Mouse (Mus musculus) C2C12 (cell line): ENCODE data around the gene C1qtnf2. TPM values are rescaled to one million over a fixed set of nuclear protein-coding genes. Genes with fewer than 3 reads are reported as not detected.

Experiments
- H3K27me3 ChIP-seq: one replicate; pipeline ENCODE4 v1.6.1; 2011; ENCODE audit not compliant: control insufficient read depth, insufficient read depth, insufficient read length
- H3K36me3 ChIP-seq: one replicate; pipeline ENCODE4 v1.6.1; 2011; ENCODE audit not compliant: control insufficient read depth, insufficient read depth
- H3K4me3 ChIP-seq: one replicate; pipeline ENCODE4 v1.5.1; 2011; ENCODE audit warnings: mild to moderate bottlenecking, control low read depth; ENCODE audit not compliant: poor library complexity, insufficient read depth, severe bottlenecking
- H3K79me2 ChIP-seq: one replicate; pipeline ENCODE4 v1.6.1; 2011; ENCODE audit not compliant: control insufficient read depth, insufficient read depth
- H3K79me3 ChIP-seq: one replicate; pipeline ENCODE4 v1.6.1; 2011; ENCODE audit warnings: low read depth, control low read depth
- H3ac ChIP-seq: one replicate; pipeline ENCODE3; 2011; ENCODE audit warnings: low read depth; ENCODE audit not compliant: control insufficient read depth, insufficient read length
- CEBPB ChIP-seq: IDR thresholded peaks from one replicate; pipeline ENCODE4 v1.6.1; 2011; ENCODE audit warnings: low read depth, mild to moderate bottlenecking, control low read depth, moderate library complexity
- CTCF ChIP-seq: IDR thresholded peaks from one replicate; pipeline ENCODE4 v1.5.1; 2011; ENCODE audit not compliant: control insufficient read depth, insufficient read depth, insufficient read length
- FOSL1 ChIP-seq: IDR thresholded peaks from one replicate; pipeline ENCODE4 v1.8.0; 2011; ENCODE audit warnings: mild to moderate bottlenecking, low read length; ENCODE audit not compliant: poor library complexity, insufficient read depth, severe bottlenecking
- MAX ChIP-seq: IDR thresholded peaks from one replicate; pipeline ENCODE4 v1.6.1; 2011; ENCODE audit warnings: mild to moderate bottlenecking, control low read depth
- MYOD1 ChIP-seq: IDR thresholded peaks from one replicate; pipeline ENCODE4 v1.6.1; 2011; ENCODE audit warnings: low read depth; ENCODE audit not compliant: control insufficient read depth, insufficient read length
- MYOG ChIP-seq: IDR thresholded peaks from one replicate; pipeline ENCODE4 v1.6.1; 2011; ENCODE audit not compliant: control insufficient read depth, insufficient read length; ENCODE audit errors: extremely low read depth
- USF1 ChIP-seq: IDR thresholded peaks from one replicate; pipeline ENCODE4 v1.6.1; 2011; ENCODE audit warnings: low read depth, mild to moderate bottlenecking, control low read depth, moderate library complexity
- polyA plus RNA-seq: library from polyadenylated mRNA; unstranded; fragments of >200 nt; fragmentation: generic; extraction: Trizol; gene quantifications from one replicate; pipeline ENCODE4 v1.2.1, GENCODE M21; 2012; ENCODE audit warnings: missing spikeins

The C1qtnf2 gene
- polyA plus RNA-seq, 1 experiment, result 0.09 TPM

DNA sequence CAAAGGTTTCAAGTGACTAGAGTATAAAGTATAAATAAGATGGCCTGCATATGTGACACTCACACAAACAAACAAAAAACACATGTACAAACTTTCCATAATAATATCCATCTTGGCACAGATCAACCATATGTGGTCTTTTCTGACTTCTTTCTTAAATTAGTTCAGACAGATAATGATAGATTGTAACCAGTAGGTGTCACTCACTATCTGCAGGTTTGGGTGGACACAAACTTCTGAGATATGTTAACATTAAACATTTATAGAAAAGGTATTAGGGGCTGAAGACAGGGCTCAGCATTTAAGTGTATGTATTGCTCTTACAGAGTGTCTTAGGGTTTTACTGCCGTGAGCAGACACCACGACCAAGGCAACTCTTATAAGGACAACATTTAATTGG lies 21.8 kb upstream of the C1qtnf2 start:
- H3K79me2 ChIP-seq, result no peaks in the 10 kb centered on the region
- no peak overlapping the region for H3ac ChIP-seq
- H3K4me3 ChIP-seq, result no peak overlapping the region
- TF ChIP-seq MAX (no peak), FOSL1 (no peak), MYOD1 (no peak), MYOG (no peak), CTCF (no peak), USF1 (no peak), CEBPB (no peak)
- H3K79me3 ChIP-seq, result no peaks in the 10 kb centered on the region
- H3K36me3 ChIP-seq, result peaks cover 4% of the 10 kb centered on the region
- H3K27me3 ChIP-seq, result peaks cover 4% of the 10 kb centered on the region

- no peaks in the 10 kb centered on the region for H3K79me2 ChIP-seq
- TF ChIP-seq MAX, result no peak
- TF ChIP-seq MYOD1, result no peak
- no peak for TF ChIP-seq FOSL1
- TF ChIP-seq CTCF, result no peak
- no peak for TF ChIP-seq USF1
- no peak for TF ChIP-seq MYOG
- TF ChIP-seq CEBPB, result no peak
- H3K79me3 ChIP-seq, result no peaks in the 10 kb centered on the region
Observed at GRCm38 (mm10) chr11:43463204-43463603, 10.9 kb upstream of the C1qtnf2 start.

DNA sequence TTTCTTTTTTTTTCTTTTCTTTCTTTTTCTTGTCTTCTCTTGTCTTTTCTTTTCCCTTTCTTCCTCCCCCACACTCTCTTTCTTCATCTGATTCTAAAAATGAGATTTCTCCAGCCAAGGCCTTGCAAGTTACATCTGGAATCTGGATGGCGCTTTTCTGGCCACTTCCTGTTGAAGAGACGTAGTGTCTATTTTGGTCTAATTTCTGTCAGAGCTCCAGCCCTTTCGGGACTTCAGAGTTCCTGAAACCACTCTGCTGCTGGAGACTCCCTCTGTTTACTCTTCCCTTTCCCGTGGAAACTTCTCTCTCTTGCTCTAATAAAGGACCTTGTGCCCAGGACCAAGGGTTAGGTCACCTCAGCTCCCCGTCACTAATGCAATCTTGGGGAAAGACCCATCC lies 4.0 kb upstream of the C1qtnf2 start:
- Histone ChIP-seq H3ac (no peak overlapping the region), H3K4me3 (no peak overlapping the region), H3K27me3 (peaks cover 5% of the 10 kb centered on the region), H3K79me2 (no peaks in the 10 kb centered on the region), H3K36me3 (no peaks in the 10 kb centered on the region), H3K79me3 (no peaks in the 10 kb centered on the region)
- TF ChIP-seq MAX, result no peak
- TF ChIP-seq FOSL1, result no peak
- TF ChIP-seq CTCF, result no peak
- no peak for TF ChIP-seq MYOD1
- TF ChIP-seq USF1, result no peak
- no peak for TF ChIP-seq CEBPB
- TF ChIP-seq MYOG, result no peak

More at GRCm38 (mm10) chr11:43463204-43463603, 10.9 kb upstream of the C1qtnf2 start:
- H3K27me3 ChIP-seq, result peaks cover 5% of the 10 kb centered on the region
- no peak overlapping the region for H3ac ChIP-seq
- no peak overlapping the region for H3K4me3 ChIP-seq
- H3K36me3 ChIP-seq, result no peaks in the 10 kb centered on the region

DNA sequence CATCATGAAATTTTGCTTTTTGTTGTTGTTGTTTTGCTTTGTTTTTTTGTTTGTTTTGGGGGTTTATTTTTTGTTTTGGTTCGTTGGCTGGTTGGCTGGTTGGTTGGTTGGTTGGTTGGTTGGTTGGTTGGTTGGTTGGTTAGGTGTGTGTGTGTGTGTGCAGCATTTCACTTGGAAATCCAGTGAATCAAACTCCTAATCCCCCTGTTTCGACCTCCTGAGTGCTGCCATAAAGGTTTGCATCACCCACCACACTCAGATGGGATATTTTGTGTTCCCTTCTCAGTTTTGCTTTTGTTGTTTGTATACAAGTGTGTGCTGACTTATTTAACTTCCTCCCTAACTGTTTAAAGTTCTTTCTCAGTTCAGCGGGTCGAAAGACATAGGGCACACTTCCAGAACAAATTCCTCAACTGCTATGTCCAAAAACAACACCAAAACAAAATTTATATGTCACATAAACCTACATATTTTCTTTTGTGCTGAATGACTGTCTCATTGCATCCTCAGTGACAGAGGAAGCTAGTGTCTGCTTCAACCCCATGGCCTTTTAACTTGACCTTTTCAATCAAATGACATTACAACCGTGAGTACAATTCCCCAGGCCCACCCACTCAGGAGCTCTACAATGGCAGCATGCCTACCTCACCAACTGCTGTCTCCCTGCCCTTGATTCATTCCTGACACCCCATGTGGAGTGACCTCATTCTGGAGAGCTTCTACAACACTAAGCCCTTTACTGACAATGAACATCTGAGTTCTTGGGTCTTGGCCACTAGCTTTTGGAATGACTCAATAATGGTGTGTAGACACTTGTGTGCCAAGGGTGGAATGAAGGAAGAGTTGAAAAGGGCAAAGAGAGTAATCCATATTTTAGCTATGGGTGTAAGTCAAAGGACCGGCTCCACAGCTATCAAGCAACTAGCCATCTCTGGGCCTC lies 2.9 kb upstream of the C1qtnf2 start:
- peaks cover 11% of the 10 kb centered on the region for H3K27me3 ChIP-seq
- no peak overlapping the region for H3K4me3 ChIP-seq
- TF ChIP-seq FOSL1 (no peak), CTCF (no peak), CEBPB (no peak), MAX (no peak), MYOD1 (no peak), USF1 (no peak), MYOG (no peak)
- H3ac ChIP-seq, result no peak overlapping the region
- no peaks in the 10 kb centered on the region for H3K79me3 ChIP-seq
- no peaks in the 10 kb centered on the region for H3K36me3 ChIP-seq
- no peaks in the 10 kb centered on the region for H3K79me2 ChIP-seq

- TF ChIP-seq MYOD1, result no peak
- TF ChIP-seq FOSL1, result no peak
- TF ChIP-seq MYOG, result no peak
- no peaks in the 10 kb centered on the region for H3K79me3 ChIP-seq
- H3K36me3 ChIP-seq, result no peaks in the 10 kb centered on the region
- H3K79me2 ChIP-seq, result no peaks in the 10 kb centered on the region
- H3ac ChIP-seq, result no peak overlapping the region
- H3K4me3 ChIP-seq, result no peak overlapping the region
- H3K27me3 ChIP-seq, result peaks cover 11% of the 10 kb centered on the region
Observed at GRCm38 (mm10) chr11:43473115-43473514, 961 bp upstream of the C1qtnf2 start.
